Mouse (Mus musculus) lung, postnatal 4 days (tissue): Measurements from ENCODE around the gene Olfr1404.
"Not testable (repeated sequence)": the region's sequence is repeated elsewhere in the genome, so short reads cannot be mapped to it uniquely, and the experiment has no call there.

Source experiments
- DNase-seq, 2 experiments: peaks; one replicate each; pipeline ENCODE4 v3.0.0; 2021

The Olfr1404 gene

DNA sequence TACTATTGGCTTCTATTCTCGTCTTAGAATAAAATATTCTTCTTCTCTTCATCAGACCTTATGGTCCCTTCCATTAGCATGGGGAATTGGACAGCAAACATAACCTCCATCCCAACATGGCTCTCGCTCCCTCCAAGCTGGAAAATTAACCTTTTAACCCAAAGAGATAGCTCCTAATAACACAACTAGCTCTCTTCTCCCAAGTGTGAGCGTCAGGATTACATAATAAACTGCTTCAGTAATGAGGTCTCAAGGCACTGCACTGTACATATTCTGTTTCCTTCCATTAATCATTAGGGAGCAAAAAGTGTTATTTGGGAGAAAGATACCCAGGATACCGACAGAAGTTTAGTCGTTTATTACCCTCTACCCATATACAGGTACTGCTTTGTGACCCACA is at the start of gene Olfr1404:
Olfr1404 (plus strand) TSS at position 301 of the 400 bp plus-strand sequence.
- DNase-seq = no peak

DNA sequence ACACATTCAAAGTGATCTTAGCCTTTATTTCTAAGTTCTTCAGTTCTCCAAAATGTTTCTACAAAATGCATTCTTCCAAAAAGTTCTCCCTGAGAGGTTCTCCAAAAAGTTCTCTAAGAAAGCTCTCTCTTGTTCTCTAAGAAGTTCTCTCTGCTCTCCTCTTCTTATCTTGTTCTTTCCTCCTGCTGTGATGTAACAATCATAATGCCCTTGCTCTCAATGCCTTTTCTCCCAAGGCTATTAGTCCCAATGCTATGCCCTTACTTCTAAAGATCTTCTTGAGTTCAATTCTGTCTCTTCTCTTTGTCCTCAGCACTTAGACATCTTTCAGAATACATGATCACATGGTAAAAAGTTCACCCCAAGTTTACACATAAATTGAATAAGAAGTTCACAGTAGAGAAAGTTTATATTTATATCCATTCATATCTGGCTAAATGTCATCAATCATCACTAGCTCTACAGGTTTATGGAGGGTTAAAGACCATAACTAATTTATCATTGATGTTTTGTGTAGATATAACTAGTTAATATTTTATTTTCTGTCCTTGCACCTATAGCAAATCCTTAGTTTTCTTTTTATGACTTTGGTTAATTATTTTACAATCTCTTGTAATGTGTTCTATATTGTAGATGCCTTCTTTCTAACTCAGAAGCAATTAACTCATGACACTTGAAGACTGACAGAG is 37.9 kb upstream of the Olfr1404 start:
- DNase-seq = no peak

DNA sequence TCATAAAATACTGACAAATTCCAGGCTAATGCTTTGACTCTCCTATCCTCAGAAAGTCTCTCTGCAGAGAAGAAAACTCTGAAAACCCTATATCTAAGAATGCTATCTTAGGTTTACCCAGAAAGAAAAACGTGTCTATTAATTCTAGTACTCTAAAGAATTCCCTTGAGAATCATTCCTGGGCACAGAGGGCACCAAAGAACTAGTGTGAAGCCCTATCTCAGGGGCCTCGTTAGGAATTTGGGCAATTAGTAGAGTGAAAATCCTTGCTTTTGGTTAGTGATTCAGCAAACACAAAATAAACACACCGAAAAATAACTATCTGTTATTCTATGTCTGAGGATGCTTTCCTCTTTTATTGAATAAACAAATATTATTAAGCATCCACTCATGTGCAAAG is 21.7 kb upstream of the Olfr1404 start, which contains the start of gene Olfr1406:
Olfr1406 (minus strand) TSS at position 101 of the 400 bp plus-strand sequence.
- no peak for DNase-seq

DNA sequence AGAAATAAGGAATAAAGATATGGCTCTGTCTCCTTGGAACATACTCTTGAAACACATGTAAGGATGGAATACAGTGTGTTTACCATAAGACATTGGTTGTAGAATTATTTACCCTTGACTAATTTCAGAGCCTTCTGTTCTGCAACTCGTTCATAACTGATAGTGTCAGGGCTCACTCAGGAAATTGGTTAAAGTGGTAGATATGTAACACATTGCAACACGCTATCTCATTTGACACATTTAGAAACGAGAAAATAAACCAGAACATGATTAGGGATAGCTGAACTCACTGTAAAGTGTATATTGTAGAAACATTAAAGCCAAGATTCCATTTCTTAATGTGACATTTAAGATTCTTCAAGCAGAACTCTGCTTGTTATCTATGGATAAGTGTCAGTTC is 20.1 kb upstream of the Olfr1404 start:
- no peak for DNase-seq

DNA sequence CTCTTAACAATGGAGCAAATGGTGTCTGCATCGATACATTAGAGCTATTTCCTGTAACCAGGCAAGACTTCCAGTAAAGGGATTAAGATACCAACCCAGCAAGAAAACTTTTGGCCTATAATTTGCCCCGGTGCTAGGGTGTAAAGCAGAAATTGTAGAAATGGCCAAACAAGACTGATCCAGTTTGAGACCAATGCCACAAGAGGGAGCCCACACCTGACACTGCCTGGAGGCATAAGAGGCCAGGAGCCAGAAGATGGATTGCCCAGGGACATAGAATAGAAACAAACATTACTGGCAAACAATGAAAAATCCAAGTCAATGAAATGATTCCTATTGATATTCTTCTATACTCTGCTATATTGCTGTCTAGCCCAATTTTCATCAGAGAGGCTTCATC is 15.8 kb upstream of the Olfr1404 start:
- no peak for DNase-seq

DNA sequence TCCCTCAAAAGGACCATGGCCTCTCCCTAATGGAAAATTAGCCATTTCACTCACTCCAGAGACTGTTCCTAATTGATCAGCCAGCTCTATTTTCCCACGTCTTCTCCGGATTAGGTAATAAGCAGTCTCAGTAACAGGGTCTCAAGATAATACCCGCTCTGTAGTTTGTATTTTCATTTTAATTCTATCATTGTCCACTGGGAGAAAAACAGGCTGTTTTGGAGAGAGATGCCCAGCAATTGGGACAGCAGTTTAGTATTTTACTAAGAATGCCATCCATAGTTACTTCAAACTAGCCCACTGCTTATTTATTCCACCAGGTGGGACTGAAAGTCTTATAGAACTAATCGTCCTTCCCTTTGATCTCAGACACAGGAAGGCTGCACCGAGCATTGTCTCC is 14.7 kb upstream of the Olfr1404 start, which contains the start of gene Olfr218:
Olfr218 (plus strand) TSS at position 301 of the 400 bp plus-strand sequence.
- no peak for DNase-seq

DNA sequence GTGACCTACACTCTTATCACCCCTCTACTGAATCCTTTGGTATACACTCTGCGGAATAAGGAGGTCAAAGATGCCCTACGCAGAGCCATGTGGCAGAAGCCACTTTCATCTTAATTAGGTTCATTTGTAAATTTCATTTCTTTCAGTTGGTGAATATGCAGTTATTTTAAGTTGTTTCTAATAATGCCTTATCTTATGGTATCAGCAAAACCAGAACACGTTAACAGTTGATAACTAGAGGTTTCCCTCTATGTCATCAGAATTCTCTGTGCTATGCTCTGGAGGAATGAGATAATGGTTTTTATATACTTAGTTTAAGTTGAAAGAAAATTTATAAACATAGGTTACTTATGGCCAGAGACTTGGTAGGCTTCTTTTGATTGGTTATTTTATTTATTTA is 4.3 kb downstream of the Olfr1404 start:
- DNase-seq = no peak

DNA sequence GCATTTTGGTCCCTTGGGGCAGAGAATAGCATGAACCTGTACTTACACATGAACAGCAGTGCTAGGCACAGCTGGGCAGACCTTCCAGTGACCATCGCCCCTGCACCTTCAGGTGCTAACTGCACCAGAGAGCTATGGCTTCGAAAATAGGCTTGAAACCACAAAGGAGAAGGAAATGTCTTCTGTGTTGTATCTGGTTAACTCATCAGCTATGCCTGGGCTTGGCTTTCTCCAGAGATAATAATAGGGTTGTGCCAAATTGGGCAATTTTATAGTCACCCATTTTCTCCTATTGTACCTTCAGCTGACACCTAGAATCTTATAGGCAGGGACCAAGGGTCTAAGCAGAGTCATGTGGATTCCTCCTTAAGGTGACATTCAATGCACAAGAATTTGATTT is 14.9 kb downstream of the Olfr1404 start, which contains the start of gene Fcer1a:
Fcer1a (minus strand) TSS at position 134 of the 400 bp plus-strand sequence.
- no peak for DNase-seq

DNA sequence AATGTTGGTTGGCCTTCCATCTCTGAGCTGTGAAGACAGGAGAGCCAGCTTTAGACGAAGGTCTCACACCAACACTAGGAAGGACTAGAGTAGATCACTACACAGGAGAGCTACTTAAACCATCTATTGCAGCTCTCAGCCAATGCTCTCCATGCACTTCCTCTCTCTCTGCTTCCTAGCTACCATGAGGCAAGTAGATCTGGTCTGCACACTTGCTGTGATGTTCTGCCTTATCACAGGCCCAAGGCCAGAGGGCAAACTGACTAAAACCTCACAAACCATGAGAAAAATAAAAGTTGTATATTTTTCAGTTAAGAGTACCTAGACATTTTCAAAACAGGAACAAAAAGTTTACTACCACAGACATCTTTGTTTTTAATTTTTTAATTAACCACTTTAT is 24.8 kb downstream of the Olfr1404 start:
- DNase-seq = not testable (repeated sequence)

DNA sequence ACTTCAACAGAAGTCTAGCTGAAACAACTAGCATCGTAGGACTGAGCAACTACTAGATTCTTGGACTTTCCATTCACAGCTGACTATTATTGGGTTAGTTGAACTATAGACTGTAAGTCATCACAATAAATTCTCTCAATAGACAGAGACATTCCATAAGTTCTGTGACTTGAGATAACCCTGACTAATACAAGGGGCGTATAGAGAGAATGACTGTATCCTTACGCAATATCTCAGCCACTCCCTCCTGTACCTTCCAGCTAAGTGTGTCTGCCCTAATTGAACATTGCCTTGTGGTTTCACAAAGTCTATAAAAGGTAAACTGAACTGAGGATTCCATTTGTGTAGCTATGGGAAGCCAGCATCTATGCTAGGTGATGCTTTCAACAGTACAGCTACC is 37.7 kb downstream of the Olfr1404 start:
- no peak for DNase-seq

DNA sequence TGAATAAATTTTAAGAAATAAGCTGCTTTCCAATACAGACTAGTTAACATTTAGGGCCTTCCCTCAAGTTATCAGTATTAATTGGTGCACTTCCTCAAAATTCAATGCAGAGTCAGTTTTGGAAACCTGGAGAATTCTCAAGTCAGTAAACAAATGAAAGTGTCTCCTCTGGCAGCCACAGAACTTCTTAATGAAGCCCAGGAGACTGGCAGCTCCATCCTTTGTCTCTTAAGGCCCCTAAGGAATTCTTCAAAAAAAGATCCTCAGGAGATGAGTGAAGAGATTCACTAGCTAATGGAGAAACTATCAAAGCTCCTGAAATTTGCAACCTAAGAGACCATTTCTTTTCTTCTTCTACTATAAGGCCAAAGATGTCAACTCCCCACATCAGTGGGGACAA is 53.5 kb downstream of the Olfr1404 start, which contains the start of gene Olfr418:
Olfr418 (plus strand) TSS at position 301 of the 400 bp plus-strand sequence.
- DNase-seq = no peak
